Mouse (Mus musculus) heart, adult 9 months (tissue): Measurements from ENCODE around the gene Cd93.

ENCODE experiments used
- DNase-seq, 2 experiments: peaks; one replicate each; pipeline ENCODE4 v3.0.0; 2022; ENCODE audit warnings: low spot score in 2 of 2

Cd93 gene

DNA sequence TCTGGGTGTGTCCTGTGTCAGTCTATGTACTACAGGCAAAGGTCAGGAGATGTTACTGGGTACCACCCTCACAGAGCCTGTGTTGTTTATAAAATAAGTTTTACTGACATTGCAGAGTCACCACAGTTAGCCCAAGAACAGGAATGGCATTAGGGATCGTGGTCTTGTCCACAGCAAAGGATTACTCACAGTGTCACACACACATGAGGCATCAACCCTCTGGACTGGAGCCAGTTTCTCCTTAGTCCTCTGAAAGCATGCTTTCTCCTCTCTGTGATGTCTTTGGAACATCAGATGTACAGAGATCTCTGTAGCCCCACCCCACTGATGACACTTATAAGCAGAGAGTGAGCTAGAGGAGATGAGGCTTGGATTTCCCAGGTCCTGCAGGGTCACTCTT is 41.1 kb downstream of the Cd93 start:
- DNase-seq, result no peak

DNA sequence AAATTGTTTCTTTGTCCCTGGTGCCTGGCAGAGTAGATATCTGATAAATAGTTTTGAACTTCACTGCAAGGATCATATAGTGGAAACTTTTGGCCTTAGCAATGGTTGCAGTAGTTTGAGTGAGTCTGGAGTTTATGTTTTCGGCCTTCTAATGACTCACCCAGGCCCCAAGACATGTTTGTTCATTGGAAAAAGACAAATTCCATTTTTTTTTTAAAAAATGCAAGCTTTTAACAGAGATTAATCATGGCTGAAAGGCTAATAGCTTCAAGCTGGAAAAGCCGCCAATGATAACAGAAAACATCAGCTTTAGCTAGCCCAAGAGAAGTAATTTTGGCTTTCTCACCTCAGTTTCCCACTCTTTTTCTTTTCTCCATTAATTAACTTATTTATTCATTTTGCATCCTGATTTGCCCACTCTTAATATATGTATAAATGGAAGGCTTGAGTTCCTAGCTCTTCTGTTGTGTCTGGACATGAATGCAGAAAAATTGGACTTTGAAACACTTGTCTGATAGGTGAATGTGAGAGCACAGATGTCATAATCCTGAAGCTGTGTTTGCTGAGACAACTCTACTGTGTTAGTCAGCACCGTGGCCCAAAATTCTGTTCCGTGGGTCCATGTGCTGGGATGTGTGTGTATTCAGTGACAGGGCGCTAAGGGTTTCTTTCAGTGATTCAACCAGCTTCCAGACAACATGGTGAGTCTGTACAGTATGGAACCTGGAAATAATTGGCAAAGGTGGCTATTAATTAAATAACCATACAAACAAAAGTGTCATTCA is 44.3 kb downstream of the Cd93 start:
- DNase-seq, result no peak

DNA sequence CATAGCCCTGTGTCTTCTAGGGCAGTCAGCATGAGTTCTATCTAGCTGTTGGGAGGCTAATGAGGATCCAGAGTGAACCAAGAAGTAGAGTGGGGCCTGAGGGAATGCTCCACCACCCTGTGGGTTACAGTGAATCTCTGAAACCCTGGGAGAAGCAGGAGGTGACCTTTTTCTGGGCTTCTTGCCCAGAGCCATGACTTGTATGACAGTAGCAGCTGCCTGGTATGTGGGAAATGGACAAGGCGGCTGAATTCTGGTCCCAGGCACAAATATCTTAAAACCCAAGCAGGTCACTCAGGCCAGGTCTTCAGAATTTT is 45.6 kb downstream of the Cd93 start:
- peak; percentile 66 to 78 for DNase-seq

DNA sequence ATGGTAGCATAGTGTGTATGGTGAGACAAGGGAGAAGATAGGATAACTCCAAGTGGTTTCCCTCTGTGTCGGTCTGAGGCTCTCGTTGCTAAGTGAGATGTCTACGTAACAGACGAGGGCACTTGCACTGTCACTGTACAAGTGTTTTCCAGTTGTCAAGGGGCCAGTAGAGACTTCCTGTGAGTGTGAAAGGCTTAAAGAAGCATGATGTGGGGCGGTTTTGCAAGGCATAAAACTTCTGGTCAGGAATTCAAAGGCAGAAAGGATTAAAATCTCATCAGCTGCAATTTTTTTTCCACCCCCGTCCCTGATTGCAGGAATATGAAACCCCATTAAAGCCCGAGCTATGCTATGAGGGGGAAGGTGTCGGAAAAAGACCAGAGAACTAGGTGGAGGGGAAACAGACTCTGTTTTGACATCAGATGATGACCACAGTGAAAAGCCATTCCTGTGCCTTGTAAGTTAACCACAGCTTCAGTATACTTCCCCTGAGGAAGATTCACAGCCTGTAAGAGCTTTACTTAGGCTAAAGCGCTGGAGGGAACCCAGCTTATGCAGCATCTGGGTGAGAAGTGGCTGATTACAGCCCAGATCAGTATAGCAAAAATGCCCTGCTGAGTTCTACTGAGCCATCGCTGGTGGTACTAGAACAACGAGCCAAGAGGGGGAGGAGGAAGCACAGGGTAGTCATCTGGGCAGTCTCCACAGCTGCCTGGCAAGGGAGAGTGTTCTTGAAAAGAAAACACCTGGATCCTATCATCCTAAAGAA is 46.2 kb downstream of the Cd93 start:
- DNase-seq, result peak in 1 of 2 experiments; percentile 46

DNA sequence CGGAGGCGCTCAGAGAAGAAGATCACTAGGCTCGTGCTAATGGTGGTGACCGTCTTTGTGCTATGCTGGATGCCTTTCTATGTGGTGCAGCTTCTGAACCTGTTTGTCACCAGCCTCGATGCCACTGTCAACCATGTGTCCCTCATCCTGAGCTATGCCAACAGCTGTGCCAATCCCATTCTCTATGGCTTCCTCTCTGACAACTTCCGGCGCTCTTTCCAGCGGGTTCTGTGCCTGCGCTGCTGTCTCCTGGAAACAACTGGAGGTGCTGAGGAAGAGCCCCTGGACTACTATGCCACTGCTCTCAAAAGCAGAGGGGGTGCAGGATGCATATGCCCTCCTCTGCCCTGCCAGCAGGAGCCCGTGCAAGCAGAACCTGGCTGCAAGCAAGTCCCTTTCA is 47.2 kb downstream of the Cd93 start:
- no peak for DNase-seq

DNA sequence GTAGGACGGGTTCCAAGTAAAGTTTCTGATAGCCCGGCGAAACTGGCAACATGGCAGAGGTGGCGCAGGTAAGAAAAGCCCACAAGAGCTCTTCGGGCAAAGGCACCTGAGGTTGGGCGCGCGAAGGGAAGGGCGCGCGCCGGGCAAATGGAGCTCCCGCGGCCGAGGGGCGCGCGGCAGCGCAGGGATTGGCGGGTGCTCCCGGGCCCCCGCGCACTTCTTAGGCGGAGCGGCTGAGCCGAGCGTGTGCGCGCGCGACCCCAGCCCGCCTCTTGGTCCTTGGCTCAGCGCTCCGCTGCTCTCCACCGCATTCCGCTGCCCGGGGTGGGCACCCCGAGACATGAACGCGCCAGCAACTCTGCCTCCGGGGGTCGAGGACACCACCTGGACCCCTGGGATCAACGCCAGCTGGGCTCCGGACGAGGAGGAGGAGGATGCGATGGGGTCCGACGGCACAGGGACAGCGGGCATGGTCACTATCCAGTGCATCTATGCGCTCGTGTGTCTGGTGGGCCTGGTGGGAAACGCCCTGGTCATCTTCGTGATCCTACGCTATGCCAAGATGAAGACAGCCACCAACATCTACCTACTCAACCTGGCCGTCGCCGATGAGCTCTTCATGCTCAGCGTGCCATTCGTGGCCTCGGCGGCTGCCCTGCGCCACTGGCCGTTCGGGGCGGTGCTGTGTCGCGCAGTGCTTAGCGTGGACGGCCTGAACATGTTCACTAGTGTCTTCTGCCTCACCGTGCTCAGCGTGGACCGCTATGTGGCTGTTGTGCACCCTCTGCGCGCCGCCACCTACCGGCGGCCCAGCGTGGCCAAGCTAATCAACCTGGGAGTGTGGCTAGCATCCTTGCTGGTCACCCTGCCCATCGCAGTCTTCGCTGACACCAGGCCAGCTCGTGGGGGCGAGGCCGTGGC is 48.0 kb downstream of the Cd93 start, which contains the start of gene Sstr4:
TSS of gene Sstr4 (plus strand) at position 214 of the 921 bp plus-strand sequence.
- DNase-seq, result peak; percentile 56 to 64

DNA sequence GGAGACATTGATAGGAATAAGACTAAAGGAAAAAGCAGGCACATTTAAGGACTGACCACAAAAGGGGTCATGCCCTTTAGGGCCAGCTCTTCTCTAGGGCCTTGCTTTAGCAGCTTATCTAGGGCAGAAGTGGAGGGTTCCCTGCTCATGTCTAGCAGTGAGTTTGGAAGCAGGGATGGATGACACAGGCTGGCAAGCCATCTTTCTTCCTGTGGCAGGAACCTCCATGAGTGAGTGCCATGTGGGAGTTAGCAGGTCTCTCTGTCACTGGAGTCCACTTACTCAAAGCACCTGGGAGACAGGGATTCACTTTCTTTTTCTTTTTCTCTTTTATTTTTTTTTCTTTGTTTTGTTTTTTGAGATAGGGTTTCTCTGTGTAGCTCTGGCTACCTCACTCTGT is 49.5 kb downstream of the Cd93 start:
- DNase-seq, result no peak

DNA sequence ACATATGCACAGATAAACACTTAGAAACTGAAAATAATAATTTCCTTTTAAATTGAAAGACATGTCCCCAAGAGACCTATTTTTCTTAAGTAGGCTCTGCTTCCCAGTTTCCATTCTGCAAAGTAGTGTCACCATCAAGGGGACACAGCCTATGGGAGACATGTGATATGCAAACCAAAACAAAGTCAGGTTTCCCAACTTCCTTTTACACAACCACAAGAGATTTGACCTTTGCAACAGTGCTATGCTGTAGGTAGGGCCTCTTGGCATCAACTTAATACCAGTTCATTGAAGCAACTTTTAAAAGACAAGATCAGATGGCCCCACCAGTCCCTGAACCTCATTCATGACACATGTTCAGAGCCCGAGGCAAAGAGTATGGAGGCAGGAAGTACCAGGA is 50.2 kb downstream of the Cd93 start:
- no peak for DNase-seq

DNA sequence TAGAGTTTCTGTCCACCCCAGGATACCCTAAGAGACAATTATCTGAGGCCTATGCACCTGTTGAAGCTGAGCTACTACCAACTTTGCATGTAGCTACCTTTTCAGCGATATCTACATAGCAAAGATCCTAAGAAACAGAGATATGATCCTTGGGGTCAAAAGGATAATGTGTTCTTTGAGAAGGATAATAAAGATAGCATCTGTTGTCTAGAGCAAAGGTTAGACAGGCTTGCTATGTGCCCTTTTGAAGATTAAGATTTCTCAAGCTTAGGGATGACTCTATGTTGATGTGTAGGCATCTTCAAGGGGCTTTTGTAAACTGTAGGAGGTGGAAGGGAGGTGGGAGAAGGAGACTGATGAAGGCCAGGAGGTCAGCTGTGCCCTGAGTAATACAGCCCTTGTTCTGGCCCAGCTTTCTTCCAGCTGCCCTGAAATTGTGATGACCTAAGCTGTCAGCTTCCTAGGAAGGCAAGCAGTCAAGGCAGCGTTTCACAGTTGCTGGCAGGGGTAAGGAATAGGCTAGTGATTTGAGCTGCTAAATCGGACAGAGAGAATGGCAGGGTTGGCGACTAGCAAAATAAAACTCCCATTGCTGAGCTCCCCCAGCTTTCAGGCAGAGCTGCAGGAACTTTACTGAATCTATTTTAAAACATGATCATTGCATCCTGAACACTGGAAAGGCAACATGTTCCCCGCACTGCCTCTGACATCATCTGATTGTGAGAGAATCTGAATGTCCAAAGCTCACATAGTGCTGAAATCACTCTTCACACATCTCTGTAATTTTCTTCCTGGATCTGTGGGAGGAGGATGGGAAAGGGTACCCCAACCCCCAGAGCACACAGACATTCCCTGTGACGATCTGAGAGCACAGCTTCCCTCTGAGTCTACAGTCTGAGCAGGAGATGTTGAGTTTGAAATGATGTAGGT is 55.4 kb downstream of the Cd93 start:
- DNase-seq, result no peak

DNA sequence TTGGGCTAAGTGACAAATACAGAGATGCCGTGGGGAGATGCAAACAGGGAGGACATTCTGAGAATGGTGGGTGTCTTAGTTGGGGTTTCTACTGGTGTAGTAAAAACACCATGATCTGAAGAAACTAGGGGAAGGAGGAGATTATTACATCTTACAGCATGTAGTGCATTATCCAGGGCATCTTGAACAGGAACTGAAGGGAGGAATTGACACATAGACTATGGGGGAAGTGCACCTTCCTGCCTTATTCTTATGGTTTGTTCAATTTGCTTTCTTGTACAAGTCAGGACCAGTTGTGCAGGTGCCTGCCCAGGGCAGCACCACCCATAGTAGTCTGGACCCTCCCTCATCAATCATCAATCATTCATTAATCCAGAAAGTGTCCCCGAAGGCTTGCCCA is 56.4 kb downstream of the Cd93 start:
- DNase-seq, result no peak
